Mouse (Mus musculus): ENCODE measurements at regions not wholly inside any gene's neighbourhood (a gene's known extent, or its start where the extent isn't known, plus 50 kb on each side); places are given as distances from the start of the nearest gene placed in this dataset.
A peak's percentile ranks its signal among the peaks of the same experiment; 100 is the strongest.

GRCm38 (mm10) chr10:21762516-21762915, 119.5 kb upstream of the Sgk1 start:
- no peak overlapping the region for H3K27ac ChIP-seq (replicated peaks)
- no peak overlapping the region for H3K4me3 ChIP-seq
- no peaks in the 10 kb centered on the region for H3K27me3 ChIP-seq
- no peak overlapping the region for H3K4me2 ChIP-seq
- no peaks in the 10 kb centered on the region for H3K36me3 ChIP-seq
- H3K9me3 ChIP-seq: no peaks in the 10 kb centered on the region
- no peak overlapping the region for H3K9ac ChIP-seq
- no peak for ATAC-seq (ENCODE audit: low read depth)
- no peaks in the 10 kb centered on the region for H3K4me1 ChIP-seq (replicated peaks)
- WGBS: 88% methylated on average over 5 of the region's 5 CpGs

DNA sequence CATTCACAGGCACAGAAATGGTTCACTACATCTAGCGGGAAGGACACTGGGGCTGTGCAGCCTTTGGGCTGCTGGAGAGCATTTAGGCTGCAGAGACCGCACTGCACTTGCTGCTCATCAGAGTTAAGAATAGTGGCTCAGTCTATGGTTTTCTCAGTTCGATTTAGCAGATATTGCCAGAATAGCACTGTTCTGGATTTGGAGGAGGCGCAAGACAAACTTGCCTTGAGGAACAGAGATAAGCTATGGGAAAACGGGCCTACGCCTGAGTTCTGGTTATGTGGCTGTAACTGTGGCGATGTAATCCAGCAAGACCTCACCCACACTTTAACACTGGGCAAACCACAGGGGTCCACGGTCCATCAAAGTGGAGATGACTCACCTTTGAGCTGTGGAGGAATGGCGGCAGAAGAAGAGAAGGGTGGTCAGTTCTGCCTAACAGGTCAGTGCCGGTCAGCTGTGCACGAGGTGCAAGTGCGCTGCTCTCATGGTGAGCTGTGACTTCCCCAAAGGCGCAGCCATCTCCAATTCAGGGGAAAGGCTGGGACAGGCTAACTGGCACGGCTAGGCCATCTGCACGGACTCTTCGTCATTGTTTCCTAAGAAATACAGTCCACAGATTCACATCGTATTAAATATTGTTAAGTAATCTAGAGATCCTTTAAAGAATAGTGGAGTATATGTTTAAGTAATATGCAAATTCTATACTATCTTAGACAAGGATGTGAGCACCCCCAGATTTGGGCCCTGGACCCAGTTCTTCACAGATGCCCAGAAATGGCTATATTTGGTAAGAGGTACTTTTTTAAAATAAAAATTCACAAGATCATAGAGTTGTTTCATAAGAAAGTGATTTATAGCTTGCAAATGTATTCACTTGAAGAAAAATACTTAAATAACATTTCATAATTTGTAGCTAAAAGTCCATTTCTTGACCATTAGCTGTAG, 118.7 kb upstream of the Sgk1 start:
- no peak overlapping the region for H3K4me2 ChIP-seq
- H3K4me3 ChIP-seq: no peak overlapping the region
- 93% methylated on average over 17 of the region's 17 CpGs for WGBS
- no peaks in the 10 kb centered on the region for H3K4me1 ChIP-seq (replicated peaks)
- H3K27me3 ChIP-seq: no peaks in the 10 kb centered on the region
- no peak overlapping the region for H3K27ac ChIP-seq (replicated peaks)
- no peaks in the 10 kb centered on the region for H3K36me3 ChIP-seq
- H3K9ac ChIP-seq: no peak overlapping the region
- no peaks in the 10 kb centered on the region for H3K9me3 ChIP-seq
- no peak for ATAC-seq (ENCODE audit: low read depth)

DNA sequence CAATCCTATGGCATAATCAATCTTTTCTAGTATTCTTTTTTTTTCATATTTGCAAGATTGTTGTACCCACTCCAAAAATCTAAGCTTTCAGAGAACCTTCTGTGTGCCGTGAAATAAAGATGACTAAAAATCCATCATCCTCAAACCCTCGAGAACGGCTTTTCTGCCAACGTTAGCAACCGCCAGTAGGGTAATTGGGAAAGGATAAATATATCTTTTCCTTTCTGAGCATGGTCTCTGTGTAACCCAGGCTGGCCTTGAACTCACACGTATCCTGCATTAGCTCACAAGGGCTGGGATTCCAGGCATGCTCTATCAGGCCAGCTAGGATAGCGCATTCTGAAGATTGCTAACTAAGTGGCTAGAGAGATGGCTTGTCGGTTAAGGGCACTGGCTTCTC, 117.9 kb upstream of the Sgk1 start:
- no peak overlapping the region for H3K27ac ChIP-seq (replicated peaks)
- no peak overlapping the region for H3K9ac ChIP-seq
- no peaks in the 10 kb centered on the region for H3K9me3 ChIP-seq
- 92% methylated on average over 8 of the region's 8 CpGs for WGBS
- no peaks in the 10 kb centered on the region for H3K36me3 ChIP-seq
- ATAC-seq (ENCODE audit: low read depth): no peak
- no peaks in the 10 kb centered on the region for H3K27me3 ChIP-seq
- no peak overlapping the region for H3K4me3 ChIP-seq
- H3K4me2 ChIP-seq: no peak overlapping the region
- no peaks in the 10 kb centered on the region for H3K4me1 ChIP-seq (replicated peaks)

- WGBS: 84% methylated on average over 13 of the region's 13 CpGs
- Histone ChIP-seq H3K27ac (replicated peaks) (no peak overlapping the region), H3K36me3 (no peaks in the 10 kb centered on the region), H3K9me3 (no peaks in the 10 kb centered on the region), H3K9ac (no peak overlapping the region), H3K4me2 (no peak overlapping the region), H3K4me3 (no peak overlapping the region), H3K27me3 (no peaks in the 10 kb centered on the region), H3K4me1 (replicated peaks) (no peaks in the 10 kb centered on the region)
- no peak for ATAC-seq (ENCODE audit: low read depth)
Measured at GRCm38 (mm10) chr10:21764891-21765290, 117.1 kb upstream of the Sgk1 start.

DNA sequence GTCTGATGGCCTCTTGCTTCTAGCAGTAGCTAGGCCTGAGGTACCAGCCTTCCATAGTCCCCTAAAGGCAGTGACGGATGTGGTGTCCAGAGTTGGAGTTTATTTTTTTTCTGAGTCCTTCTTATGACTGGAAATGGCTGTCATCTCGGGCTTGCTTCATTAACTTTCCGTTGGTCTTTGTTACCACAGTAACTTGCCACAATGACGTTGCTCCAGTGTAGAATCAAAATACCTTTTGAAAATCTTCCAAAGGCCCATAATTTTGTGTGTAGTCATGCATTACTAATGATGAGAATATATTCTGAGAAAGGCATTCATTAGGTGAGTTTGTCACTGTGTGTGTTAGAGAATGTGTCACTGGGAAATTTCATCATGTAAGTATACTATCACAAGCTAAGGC, 108.4 kb upstream of the Sgk1 start:
- no peak overlapping the region for H3K4me3 ChIP-seq
- H3K27me3 ChIP-seq: no peaks in the 10 kb centered on the region
- H3K9ac ChIP-seq: no peak overlapping the region
- H3K36me3 ChIP-seq: no peaks in the 10 kb centered on the region
- no peak overlapping the region for H3K4me2 ChIP-seq
- no peaks in the 10 kb centered on the region for H3K9me3 ChIP-seq
- H3K4me1 ChIP-seq (replicated peaks): peaks cover 17% of the 10 kb centered on the region
- ATAC-seq (ENCODE audit: low read depth): no peak
- no peak overlapping the region for H3K27ac ChIP-seq (replicated peaks)
- 72% methylated on average over 4 of the region's 4 CpGs for WGBS

GRCm38 (mm10) chr10:21775441-21775840, 106.5 kb upstream of the Sgk1 start:
- WGBS: 88% methylated on average over 5 of the region's 5 CpGs
- Histone ChIP-seq H3K27ac (replicated peaks) (no peak overlapping the region), H3K4me2 (no peak overlapping the region), H3K4me1 (replicated peaks) (peaks cover 17% of the 10 kb centered on the region), H3K9ac (no peak overlapping the region), H3K4me3 (no peak overlapping the region), H3K9me3 (no peaks in the 10 kb centered on the region), H3K27me3 (no peaks in the 10 kb centered on the region), H3K36me3 (no peaks in the 10 kb centered on the region)
- ATAC-seq (ENCODE audit: low read depth): no peak

DNA sequence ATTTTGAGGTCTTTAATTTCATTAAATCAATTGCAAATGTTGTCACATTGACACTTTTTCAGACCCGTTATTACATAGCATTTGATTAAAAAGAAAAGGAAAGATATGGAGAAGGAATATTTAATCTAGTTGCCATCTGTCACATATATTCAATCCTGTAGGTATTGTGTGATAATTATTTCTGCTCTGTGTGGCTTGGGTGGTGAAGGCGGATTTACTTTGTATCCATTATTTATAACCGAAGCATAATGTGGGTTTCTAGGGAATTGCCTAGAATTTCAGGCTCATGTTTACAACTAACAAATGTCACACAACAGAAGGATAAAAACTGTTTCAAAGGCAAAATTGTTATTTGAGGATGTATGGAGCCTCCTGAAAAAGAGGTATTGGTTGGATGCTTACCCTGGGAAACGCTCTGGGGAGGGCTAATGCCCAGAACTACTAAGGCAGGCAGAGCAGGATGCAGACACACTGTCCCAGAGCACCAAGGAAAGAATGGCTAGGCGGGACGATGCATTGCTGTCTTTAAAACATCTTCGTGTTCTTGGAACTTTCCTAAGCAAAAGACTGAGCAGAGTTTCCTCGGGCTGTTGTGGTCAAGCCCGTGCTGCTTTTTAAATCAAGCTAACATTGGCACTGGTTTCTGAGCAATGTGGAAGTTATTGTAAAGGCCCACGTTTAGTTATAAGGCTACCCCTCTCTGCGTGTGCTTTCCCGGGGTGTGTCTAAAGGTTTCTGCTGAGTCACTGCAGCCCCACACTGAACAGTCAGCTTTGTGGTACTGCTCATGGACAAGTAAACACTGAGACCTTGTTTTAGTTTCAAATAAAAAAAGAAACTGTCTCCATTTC, 105.8 kb upstream of the Sgk1 start:
- Histone ChIP-seq H3K36me3 (no peaks in the 10 kb centered on the region), H3K4me2 (no peak overlapping the region), H3K9ac (no peak overlapping the region), H3K4me3 (no peak overlapping the region), H3K27me3 (no peaks in the 10 kb centered on the region), H3K27ac (replicated peaks) (no peak overlapping the region), H3K9me3 (no peaks in the 10 kb centered on the region), H3K4me1 (replicated peaks) (peaks cover 17% of the 10 kb centered on the region)
- WGBS: 56% methylated on average over 12 of the region's 12 CpGs
- ATAC-seq (ENCODE audit: low read depth): no peak

DNA sequence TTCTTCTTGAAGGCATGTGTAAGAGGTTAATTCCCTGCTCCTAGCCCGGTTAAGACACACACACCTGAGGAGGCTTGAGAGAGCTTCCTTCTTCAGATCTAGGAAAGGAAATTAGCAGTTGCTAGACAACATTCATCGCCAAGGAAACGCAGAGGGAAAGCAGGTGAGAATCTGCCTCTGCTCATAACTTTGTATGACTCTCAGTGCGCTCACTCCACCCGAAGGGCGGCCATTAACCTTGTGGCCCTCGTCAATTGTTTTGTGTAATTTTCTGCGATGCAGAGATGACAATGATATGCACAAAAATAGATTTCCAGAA, 105.3 kb upstream of the Sgk1 start:
- Histone ChIP-seq H3K9me3 (no peaks in the 10 kb centered on the region), H3K4me3 (no peak overlapping the region), H3K4me1 (replicated peaks) (peaks cover 17% of the 10 kb centered on the region), H3K36me3 (no peaks in the 10 kb centered on the region), H3K9ac (no peak overlapping the region), H3K27ac (replicated peaks) (no peak overlapping the region), H3K4me2 (no peak overlapping the region), H3K27me3 (no peaks in the 10 kb centered on the region)
- no peak for ATAC-seq (ENCODE audit: low read depth)
- WGBS: 71% methylated on average over 8 of the region's 8 CpGs

- no peaks in the 10 kb centered on the region for H3K27me3 ChIP-seq
- H3K36me3 ChIP-seq: no peaks in the 10 kb centered on the region
- H3K9ac ChIP-seq: no peak overlapping the region
- no peaks in the 10 kb centered on the region for H3K9me3 ChIP-seq
- ATAC-seq (ENCODE audit: low read depth): no peak
- WGBS: 81% methylated on average over 3 of the region's 3 CpGs
- no peak overlapping the region for H3K4me3 ChIP-seq
- H3K4me2 ChIP-seq: no peak overlapping the region
- H3K4me1 ChIP-seq (replicated peaks): peaks cover 17% of the 10 kb centered on the region
- H3K27ac ChIP-seq (replicated peaks): no peak overlapping the region
Measured at GRCm38 (mm10) chr10:21777103-21777502, 104.9 kb upstream of the Sgk1 start.

GRCm38 (mm10) chr10:21783478-21783877, 98.5 kb upstream of the Sgk1 start:
- H3K4me3 ChIP-seq: no peak overlapping the region
- H3K4me1 ChIP-seq (replicated peaks): peaks cover 9% of the 10 kb centered on the region; the same call in 1 of the 2 replicates
- 88% methylated on average over 7 of the region's 7 CpGs for WGBS
- no peaks in the 10 kb centered on the region for H3K27me3 ChIP-seq
- ATAC-seq (ENCODE audit: low read depth): no peak
- H3K4me2 ChIP-seq: no peak overlapping the region
- no peak overlapping the region for H3K27ac ChIP-seq (replicated peaks)
- H3K9ac ChIP-seq: no peak overlapping the region
- H3K36me3 ChIP-seq: no peaks in the 10 kb centered on the region
- no peaks in the 10 kb centered on the region for H3K9me3 ChIP-seq

DNA sequence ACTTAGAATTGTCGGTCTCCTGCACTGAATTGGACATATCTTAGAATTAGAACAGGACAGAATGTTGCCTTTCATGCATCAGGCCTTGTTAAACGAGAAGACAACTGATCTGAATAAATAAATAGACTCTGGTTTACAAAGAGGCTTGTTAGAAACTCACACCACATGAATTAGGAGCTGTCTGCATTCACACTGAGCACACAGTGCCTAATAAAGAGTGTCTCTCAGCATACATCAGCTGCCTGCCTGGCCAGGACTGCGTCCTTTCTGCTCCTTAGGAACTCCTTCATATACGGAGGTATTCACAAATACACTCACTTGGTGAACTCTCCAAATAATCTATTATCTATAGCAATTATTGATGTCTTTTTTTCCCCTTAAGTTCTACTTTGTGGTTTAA, 96.9 kb upstream of the Sgk1 start:
- Histone ChIP-seq H3K9ac (no peak overlapping the region), H3K36me3 (no peaks in the 10 kb centered on the region), H3K4me2 (no peak overlapping the region), H3K27ac (replicated peaks) (no peak overlapping the region), H3K4me3 (no peak overlapping the region), H3K4me1 (replicated peaks) (peaks cover 15% of the 10 kb centered on the region; the same call in 1 of the 2 replicates), H3K9me3 (no peaks in the 10 kb centered on the region), H3K27me3 (no peaks in the 10 kb centered on the region)
- 35% methylated on average over 4 of the region's 4 CpGs for WGBS
- ATAC-seq (ENCODE audit: low read depth): peak; percentile 58; the same call in 1 of the 2 replicates

- Histone ChIP-seq H3K9me3 (no peaks in the 10 kb centered on the region), H3K4me2 (no peak overlapping the region), H3K27ac (replicated peaks) (no peak overlapping the region), H3K4me1 (replicated peaks) (peaks cover 16% of the 10 kb centered on the region; the same call in 1 of the 2 replicates), H3K36me3 (no peaks in the 10 kb centered on the region), H3K27me3 (no peaks in the 10 kb centered on the region), H3K9ac (no peak overlapping the region), H3K4me3 (no peak overlapping the region)
- no peak for ATAC-seq (ENCODE audit: low read depth)
- 74% methylated on average over 5 of the region's 5 CpGs for WGBS
Measured at GRCm38 (mm10) chr10:21785785-21786184, 96.2 kb upstream of the Sgk1 start.
